ENCODE assay signal across 27 mouse cellular contexts in genomic region chr10:122926275-122926674, GRCm38 (mm10).
"Had no signal": no experiment of that assay in that cellular context is flagged by ENCODE, and none has a peak within 500 bp of the region (broad histone marks: within the 10 kb centered on the region; RNA-seq: fewer than 3 reads in every experiment).

No protein-coding gene starts in this region.

- H3K4me3 ChIP-seq: embryonic facial prominence, embryonic 10.5 days; embryonic facial prominence, embryonic 12.5 days; embryonic facial prominence, embryonic 13.5 days; embryonic facial prominence, embryonic 15.5 days; erythroblast, embryonic 14.5 days; forebrain, embryonic 10.5 days; forebrain, embryonic 12.5 days; forebrain, embryonic 13.5 days; forebrain, embryonic 15.5 days; gastrocnemius, adult 2 months had no signal

- H3K36me3 ChIP-seq: embryonic facial prominence, embryonic 10.5 days; embryonic facial prominence, embryonic 12.5 days; embryonic facial prominence, embryonic 13.5 days; embryonic facial prominence, embryonic 15.5 days; forebrain, embryonic 10.5 days; forebrain, embryonic 12.5 days; forebrain, embryonic 15.5 days had no signal

- ATAC-seq: forebrain, embryonic 13.5 days; forebrain, embryonic 15.5 days; forebrain, embryonic 16.5 days; forebrain, postnatal 0 days had no signal

- H3K9ac ChIP-seq: embryonic facial prominence, embryonic 12.5 days; embryonic facial prominence, embryonic 13.5 days; embryonic facial prominence, embryonic 15.5 days; forebrain, embryonic 12.5 days; forebrain, embryonic 13.5 days; forebrain, embryonic 15.5 days; forebrain, postnatal 0 days had no signal

- H3K4me2 ChIP-seq: embryonic facial prominence, embryonic 12.5 days; embryonic facial prominence, embryonic 13.5 days; embryonic facial prominence, embryonic 15.5 days; forebrain, embryonic 12.5 days; forebrain, embryonic 13.5 days; forebrain, embryonic 15.5 days; heart, embryonic 11.5 days had no signal

- H3K27me3 ChIP-seq: embryonic facial prominence, embryonic 12.5 days; embryonic facial prominence, embryonic 13.5 days; embryonic facial prominence, embryonic 15.5 days; forebrain, embryonic 12.5 days; forebrain, embryonic 13.5 days; forebrain, embryonic 15.5 days had no signal

- H3K9me3 ChIP-seq: embryonic facial prominence, embryonic 10.5 days; embryonic facial prominence, embryonic 12.5 days; embryonic facial prominence, embryonic 13.5 days; embryonic facial prominence, embryonic 15.5 days; forebrain, embryonic 10.5 days; forebrain, embryonic 12.5 days; forebrain, embryonic 13.5 days; forebrain, embryonic 15.5 days had no signal

- DNase-seq: cerebellum, adult 2 months; cerebellum, adult 8-10 months; cerebellum, adult 9-10 months; cerebellum, adult 9-11 months; cerebellum, postnatal 10 days; cerebellum, postnatal 14 days; cerebellum, postnatal 25 days; cerebellum, postnatal 36 days; embryo, embryonic 11 days; forebrain, postnatal 0 days; gastrocnemius, adult 2 months; gastrocnemius, postnatal 10 days; gastrocnemius, postnatal 14 days; gastrocnemius, postnatal 25 days; gastrocnemius, postnatal 36 days; heart, adult 18-20 months had no signal

- H3K27ac ChIP-seq: embryonic facial prominence, embryonic 10.5 days; embryonic facial prominence, embryonic 12.5 days; embryonic facial prominence, embryonic 13.5 days; embryonic facial prominence, embryonic 15.5 days; forebrain, embryonic 10.5 days; forebrain, embryonic 12.5 days; forebrain, embryonic 13.5 days; forebrain, embryonic 15.5 days; gastrocnemius, adult 2 months had no signal
